Mouse (Mus musculus): ENCODE results near the gene Ndufb6. TPM values are rescaled to one million over a fixed set of nuclear protein-coding genes. Genes with fewer than 3 reads are reported as not detected.

Gene Ndufb6
- polyA plus RNA-seq (2015; fragmentation: Nextera tagmentation; extraction: Ambion mirVana), result 207 and 222 TPM in 2 replicates

- Histone ChIP-seq H3K9me3 (ENCODE audit: low read length) (no peaks in the 10 kb centered on the region), H3K36me3 (ENCODE audit: insufficient read depth, low read length) (peaks cover 2% of the 10 kb centered on the region; the same call in 1 of the 2 replicates), H3K27me3 (replicated peaks; ENCODE audit: insufficient read depth, low read length) (no peaks in the 10 kb centered on the region), H3K4me2 (replicated peaks; ENCODE audit: low read depth, low read length) (peak within 1 kb of the TSS; percentile 99), H3K4me1 (ENCODE audit: insufficient read depth, low read depth, low read length) (peaks cover 5% of the 10 kb centered on the region; the same call in 1 of the 2 replicates), H3K4me3 (ENCODE audit: low read depth, low read length) (peak within 1 kb of the TSS; percentile 83), H3K9ac (replicated peaks; ENCODE audit: low read depth) (peak within 1 kb of the TSS; percentile 84), H3K27ac (ENCODE audit: low read length) (peak within 1 kb of the TSS; percentile 86)
- peak; percentile 97 for DNase-seq (ENCODE audit: low spot score)
- peak; percentile 99 for ATAC-seq
- under 1% methylated on average over 36 of the region's 36 CpGs for whole genome bisulfite sequencing
- TF ChIP-seq CTCF (IDR thresholded peaks at IDR 0.05) (no peak), EP300 (IDR thresholded peaks at IDR 0.05) (no peak)
These were observed at the start of gene Ndufb6 for GRCm38 (mm10) chr4:40279276-40279900. Ndufb6 (minus strand) TSS chr4:40279421.

- Histone ChIP-seq H3K27me3 (replicated peaks; ENCODE audit: insufficient read depth, low read length) (no peaks in the 10 kb centered on the region), H3K4me1 (ENCODE audit: insufficient read depth, low read depth, low read length) (no peaks in the 10 kb centered on the region), H3K4me3 (ENCODE audit: low read depth, low read length) (no peak overlapping the region), H3K36me3 (ENCODE audit: insufficient read depth, low read length) (no peaks in the 10 kb centered on the region), H3K27ac (ENCODE audit: low read length) (no peak overlapping the region), H3K9me3 (ENCODE audit: low read length) (no peaks in the 10 kb centered on the region), H3K4me2 (replicated peaks; ENCODE audit: low read depth, low read length) (no peak overlapping the region), H3K9ac (replicated peaks; ENCODE audit: low read depth) (no peak overlapping the region)
- 85% methylated on average over 3 of the region's 3 CpGs for WGBS
- ATAC-seq (no peak), DNase-seq (ENCODE audit: low spot score) (no peak)
- TF ChIP-seq EP300 (IDR thresholded peaks at IDR 0.05) (no peak), CTCF (IDR thresholded peaks at IDR 0.05) (no peak)
These were observed 47.9 kb upstream of the Ndufb6 start for GRCm38 (mm10) chr4:40327161-40327560.

- TF ChIP-seq EP300 (IDR thresholded peaks at IDR 0.05), result no peak
- TF ChIP-seq CTCF (IDR thresholded peaks at IDR 0.05), result no peak
- WGBS, result 82% methylated on average over 7 of the region's 7 CpGs
- H3K4me1 ChIP-seq (ENCODE audit: insufficient read depth, low read depth, low read length), result no peaks in the 10 kb centered on the region
- no peak overlapping the region for H3K4me3 ChIP-seq (ENCODE audit: low read depth, low read length)
- no peaks in the 10 kb centered on the region for H3K27me3 ChIP-seq (replicated peaks; ENCODE audit: insufficient read depth, low read length)
- H3K9me3 ChIP-seq (ENCODE audit: low read length), result no peaks in the 10 kb centered on the region
- no peak for DNase-seq (ENCODE audit: low spot score)
- H3K4me2 ChIP-seq (replicated peaks; ENCODE audit: low read depth, low read length), result no peak overlapping the region
- H3K36me3 ChIP-seq (ENCODE audit: insufficient read depth, low read length), result no peaks in the 10 kb centered on the region
- no peak for ATAC-seq
- H3K27ac ChIP-seq (ENCODE audit: low read length), result no peak overlapping the region
- H3K9ac ChIP-seq (replicated peaks; ENCODE audit: low read depth), result no peak overlapping the region
These were observed 45.4 kb upstream of the Ndufb6 start for GRCm38 (mm10) chr4:40324620-40325019.

- H3K9me3 ChIP-seq (ENCODE audit: low read length), result no peaks in the 10 kb centered on the region
- H3K4me3 ChIP-seq (ENCODE audit: low read depth, low read length), result no peak overlapping the region
- no peak for TF ChIP-seq EP300 (IDR thresholded peaks at IDR 0.05)
- TF ChIP-seq CTCF (IDR thresholded peaks at IDR 0.05), result no peak
- H3K4me1 ChIP-seq (ENCODE audit: insufficient read depth, low read depth, low read length), result no peaks in the 10 kb centered on the region
- H3K27me3 ChIP-seq (replicated peaks; ENCODE audit: insufficient read depth, low read length), result no peaks in the 10 kb centered on the region
- WGBS, result 73% methylated on average over 3 of the region's 3 CpGs
- no peak overlapping the region for H3K27ac ChIP-seq (ENCODE audit: low read length)
- H3K4me2 ChIP-seq (replicated peaks; ENCODE audit: low read depth, low read length), result no peak overlapping the region
- DNase-seq (ENCODE audit: low spot score) (no peak), ATAC-seq (no peak)
- no peak overlapping the region for H3K9ac ChIP-seq (replicated peaks; ENCODE audit: low read depth)
- no peaks in the 10 kb centered on the region for H3K36me3 ChIP-seq (ENCODE audit: insufficient read depth, low read length)
These were observed 38.2 kb upstream of the Ndufb6 start for GRCm38 (mm10) chr4:40317404-40317803.

- no peak for DNase-seq (ENCODE audit: low spot score)
- TF ChIP-seq CTCF (IDR thresholded peaks at IDR 0.05) (no peak), EP300 (IDR thresholded peaks at IDR 0.05) (no peak)
- H3K9ac ChIP-seq (replicated peaks; ENCODE audit: low read depth), result no peak overlapping the region
- H3K9me3 ChIP-seq (ENCODE audit: low read length), result no peaks in the 10 kb centered on the region
- no peaks in the 10 kb centered on the region for H3K4me1 ChIP-seq (ENCODE audit: insufficient read depth, low read depth, low read length)
- no peak overlapping the region for H3K4me2 ChIP-seq (replicated peaks; ENCODE audit: low read depth, low read length)
- no peak for ATAC-seq
- 69% methylated on average over 6 of the region's 6 CpGs for WGBS
- H3K4me3 ChIP-seq (ENCODE audit: low read depth, low read length), result no peak overlapping the region
- no peaks in the 10 kb centered on the region for H3K27me3 ChIP-seq (replicated peaks; ENCODE audit: insufficient read depth, low read length)
- no peak overlapping the region for H3K27ac ChIP-seq (ENCODE audit: low read length)
- no peaks in the 10 kb centered on the region for H3K36me3 ChIP-seq (ENCODE audit: insufficient read depth, low read length)
These were observed 33.8 kb upstream of the Ndufb6 start for GRCm38 (mm10) chr4:40313026-40313425.

- Histone ChIP-seq H3K36me3 (ENCODE audit: insufficient read depth, low read length) (no peaks in the 10 kb centered on the region), H3K4me2 (replicated peaks; ENCODE audit: low read depth, low read length) (no peak overlapping the region), H3K9ac (replicated peaks; ENCODE audit: low read depth) (no peak overlapping the region), H3K9me3 (ENCODE audit: low read length) (no peaks in the 10 kb centered on the region), H3K27ac (ENCODE audit: low read length) (no peak overlapping the region), H3K4me3 (ENCODE audit: low read depth, low read length) (no peak overlapping the region), H3K27me3 (replicated peaks; ENCODE audit: insufficient read depth, low read length) (no peaks in the 10 kb centered on the region), H3K4me1 (ENCODE audit: insufficient read depth, low read depth, low read length) (no peaks in the 10 kb centered on the region)
- no peak for TF ChIP-seq CTCF (IDR thresholded peaks at IDR 0.05)
- no peak for TF ChIP-seq EP300 (IDR thresholded peaks at IDR 0.05)
- ATAC-seq, result no peak
- no peak for DNase-seq (ENCODE audit: low spot score)
- WGBS, result 40% methylated on average over 1 of the region's 1 CpGs
These were observed 33.0 kb upstream of the Ndufb6 start for GRCm38 (mm10) chr4:40312213-40312612.

All from lung, postnatal 0 days (tissue).